Mouse (Mus musculus): ENCODE data around the gene Cdh16. TPM values are rescaled to one million over a fixed set of nuclear protein-coding genes. Genes with fewer than 3 reads are reported as not detected.
"Not testable (repeated sequence)": the region's sequence is repeated elsewhere in the genome, so short reads cannot be mapped to it uniquely, and the experiment has no call there.

The Cdh16 gene
- total RNA-seq, 2 experiments from 2014 or later: not detected

DNA sequence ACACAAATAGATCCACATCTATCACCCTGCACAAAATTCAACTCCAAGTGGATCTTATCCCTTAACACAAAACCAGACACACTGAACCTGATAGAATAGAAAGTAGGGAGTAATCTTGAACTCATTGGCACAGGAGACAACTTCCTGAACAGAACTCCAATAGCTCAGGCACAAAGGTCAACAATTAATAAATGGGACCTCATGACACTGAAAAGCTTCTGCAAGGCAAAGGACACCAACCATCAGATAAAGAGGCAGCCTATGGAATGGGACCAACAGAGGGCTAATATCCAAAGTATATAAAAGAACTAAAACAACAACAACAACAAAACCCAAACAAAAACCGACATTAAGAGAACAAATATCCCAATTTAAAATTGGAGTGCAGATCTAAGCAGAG, 39.7 kb downstream of the Cdh16 start:
- no peak for ATAC-seq (ENCODE audit: poor library complexity, severe bottlenecking)

DNA sequence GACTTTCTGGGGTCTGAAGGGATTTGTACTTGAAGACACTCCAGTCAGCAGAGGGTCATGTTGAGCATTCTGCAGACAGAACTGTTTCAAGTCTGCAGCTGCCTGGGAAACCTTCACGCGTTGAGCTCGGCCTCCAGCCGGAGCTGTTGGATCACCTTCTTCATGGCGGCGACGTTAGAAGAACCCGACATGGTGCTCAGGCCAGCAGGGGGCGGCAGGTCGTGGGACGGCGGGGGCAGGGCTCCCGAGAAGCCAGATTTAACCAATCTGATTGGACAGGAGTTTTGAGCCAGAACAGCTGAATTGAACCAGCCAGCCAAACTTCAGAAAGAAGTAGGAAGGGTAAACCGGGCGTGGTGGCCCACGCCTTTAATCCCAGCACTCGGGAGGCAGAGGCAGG, 46.6 kb downstream of the Cdh16 start:
- ATAC-seq (ENCODE audit: poor library complexity, severe bottlenecking): not testable (repeated sequence)

DNA sequence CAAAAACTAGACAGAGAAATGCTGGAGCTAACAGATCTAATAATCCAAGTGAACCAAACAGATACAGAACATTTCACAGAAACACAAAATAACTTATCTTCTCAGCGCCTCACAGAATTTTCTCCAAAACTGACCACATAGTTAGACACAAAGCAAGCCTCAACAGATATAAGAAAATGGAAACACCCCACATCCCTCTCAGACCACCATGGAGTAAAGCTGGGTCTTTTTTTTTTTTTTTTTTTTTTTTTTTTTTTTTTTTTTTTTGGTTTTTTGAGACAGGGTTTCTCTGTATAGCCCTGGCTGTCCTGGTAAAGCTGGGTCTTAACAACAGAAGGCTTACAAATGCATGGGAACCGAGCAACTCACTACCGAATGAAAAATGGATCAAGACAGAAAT, 47.4 kb downstream of the Cdh16 start:
- no peak for ATAC-seq (ENCODE audit: poor library complexity, severe bottlenecking)

DNA sequence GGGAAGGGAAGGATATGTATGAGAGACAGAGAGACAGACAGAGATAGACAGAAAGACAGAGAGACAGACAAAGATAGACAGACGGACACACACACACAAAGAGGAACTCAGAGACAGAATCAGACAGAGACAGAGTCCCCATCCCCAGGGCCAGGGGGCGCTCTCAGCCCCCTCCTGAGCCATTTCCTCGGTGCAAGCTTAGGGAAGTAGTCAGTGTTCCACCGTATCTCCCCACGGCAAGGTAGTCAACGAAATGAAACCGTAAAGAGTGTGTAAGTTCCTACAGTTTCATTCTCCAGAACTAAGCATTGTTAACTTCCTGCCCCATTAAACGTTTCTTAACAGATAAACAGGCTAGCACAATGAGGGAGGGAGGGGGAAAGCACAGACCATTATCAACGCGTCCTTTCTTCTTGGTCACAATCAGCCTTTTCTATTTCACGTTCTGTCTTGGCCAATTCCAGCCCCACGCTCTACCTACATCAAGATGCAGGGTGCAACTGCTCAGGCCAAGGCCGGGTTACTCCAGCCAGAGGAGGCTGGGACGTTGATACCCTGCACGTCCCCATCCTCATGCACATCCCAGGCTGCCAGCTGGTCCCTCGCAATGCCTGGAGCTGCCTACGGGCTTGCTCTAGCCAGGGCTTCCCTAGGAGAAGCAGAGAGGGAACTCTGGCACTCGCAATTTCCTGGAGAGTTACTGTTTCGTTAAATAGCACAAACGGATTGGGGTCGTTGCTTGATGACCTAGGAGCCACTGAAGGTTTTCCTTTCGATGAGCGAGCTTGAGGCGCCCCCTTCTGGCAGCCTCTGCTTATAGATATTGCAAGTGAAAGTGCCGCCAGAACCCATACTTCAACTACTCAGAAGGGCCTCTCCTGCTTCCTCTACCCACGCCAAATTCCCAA, 53.5 kb downstream of the Cdh16 start:
- peak; percentile 93 for ATAC-seq (ENCODE audit: poor library complexity, severe bottlenecking)

DNA sequence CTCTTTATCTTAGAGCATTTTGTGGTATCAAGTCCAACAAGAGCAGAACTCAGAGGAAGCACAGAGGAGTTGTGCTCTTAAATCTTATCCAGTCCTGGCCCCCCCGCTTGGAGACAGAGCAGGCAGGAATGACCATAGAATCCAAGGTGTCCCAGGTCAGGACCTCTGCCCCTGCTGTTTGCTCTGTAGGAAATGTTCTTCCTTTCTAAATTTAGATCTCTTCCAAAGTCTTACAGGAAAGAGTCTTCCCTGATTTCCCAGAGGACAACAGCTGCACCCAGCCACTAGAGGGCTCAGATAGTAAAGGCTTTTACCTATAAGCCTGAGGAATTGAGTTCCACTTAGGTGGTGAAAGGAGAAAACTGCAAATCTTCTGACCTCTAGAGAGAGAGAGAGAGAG, 54.6 kb downstream of the Cdh16 start:
- no peak for ATAC-seq (ENCODE audit: poor library complexity, severe bottlenecking)

DNA sequence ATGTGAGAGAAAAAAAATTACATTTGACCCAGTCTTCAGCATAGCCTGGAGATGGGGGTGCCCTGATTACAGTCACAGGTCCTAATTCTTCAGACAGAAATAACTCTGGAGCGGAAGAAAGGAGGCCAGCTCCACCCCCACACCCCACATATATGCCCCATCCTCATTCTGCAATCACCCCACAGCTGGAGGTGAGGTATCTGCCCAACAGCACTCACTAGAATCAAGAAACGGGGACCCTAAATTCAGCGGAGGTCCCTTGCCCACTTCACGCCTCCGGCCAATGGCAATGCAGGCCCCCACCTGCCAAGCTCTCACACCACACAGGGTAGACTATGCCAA, 58.8 kb downstream of the Cdh16 start:
- no peak for ATAC-seq (ENCODE audit: poor library complexity, severe bottlenecking)

DNA sequence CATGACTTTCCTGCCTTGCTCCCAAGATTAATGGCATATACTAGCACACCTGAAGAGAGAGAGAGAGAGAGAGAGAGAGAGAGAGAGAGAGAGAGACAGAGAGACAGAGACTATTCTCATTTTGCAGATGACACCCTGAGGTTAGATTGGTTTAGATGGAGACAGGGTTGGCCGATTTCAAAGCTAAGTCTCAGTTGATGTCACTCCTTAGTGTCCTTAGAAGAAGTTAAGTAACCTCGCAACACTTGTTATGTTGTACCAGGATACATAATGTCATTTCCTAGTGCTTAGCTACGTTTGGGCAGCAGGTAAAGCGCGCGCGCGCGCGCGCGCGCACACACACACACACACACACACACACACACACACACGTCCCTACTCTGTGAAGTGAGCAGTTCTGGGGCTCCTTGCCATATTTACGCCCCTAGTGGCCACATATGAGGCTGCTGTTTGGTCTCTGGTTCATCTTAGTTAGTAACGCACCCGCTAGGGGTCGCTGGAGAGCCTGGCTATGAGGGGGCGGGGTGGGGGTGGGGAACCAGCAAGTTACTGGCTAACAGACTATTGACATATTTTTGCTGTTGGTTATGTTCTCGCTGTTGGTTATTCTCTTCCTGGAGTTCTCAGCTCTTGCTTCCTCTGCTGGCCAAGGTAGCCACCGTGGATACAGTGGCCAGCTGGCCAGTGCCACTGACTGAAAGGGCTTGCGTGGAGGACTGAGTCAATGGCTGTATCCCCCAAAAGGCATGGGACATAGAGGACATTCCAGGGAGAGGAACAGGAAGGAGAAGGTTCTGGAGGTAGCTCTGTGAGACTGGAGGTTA, 59.4 kb downstream of the Cdh16 start:
- ATAC-seq (ENCODE audit: poor library complexity, severe bottlenecking): peak; percentile 100

DNA sequence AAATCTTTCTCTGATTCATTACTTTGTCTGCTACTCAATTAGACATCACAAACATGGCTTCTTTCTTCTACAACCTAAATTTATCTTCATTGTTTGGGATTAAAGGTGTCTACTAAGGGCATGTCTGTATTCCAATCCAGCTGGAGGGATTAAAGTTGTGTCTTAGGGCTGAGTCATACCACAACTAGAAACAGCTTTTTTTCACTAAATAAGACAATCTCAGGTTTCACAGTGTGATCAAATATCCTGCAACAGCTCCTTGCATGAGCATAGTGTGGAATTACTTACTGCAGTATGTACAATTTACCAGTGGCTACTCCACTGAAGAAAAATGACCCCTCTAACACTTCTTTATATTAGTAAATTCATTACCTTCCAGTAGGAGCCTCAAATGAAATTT, 63.5 kb downstream of the Cdh16 start:
- ATAC-seq (ENCODE audit: poor library complexity, severe bottlenecking): no peak

DNA sequence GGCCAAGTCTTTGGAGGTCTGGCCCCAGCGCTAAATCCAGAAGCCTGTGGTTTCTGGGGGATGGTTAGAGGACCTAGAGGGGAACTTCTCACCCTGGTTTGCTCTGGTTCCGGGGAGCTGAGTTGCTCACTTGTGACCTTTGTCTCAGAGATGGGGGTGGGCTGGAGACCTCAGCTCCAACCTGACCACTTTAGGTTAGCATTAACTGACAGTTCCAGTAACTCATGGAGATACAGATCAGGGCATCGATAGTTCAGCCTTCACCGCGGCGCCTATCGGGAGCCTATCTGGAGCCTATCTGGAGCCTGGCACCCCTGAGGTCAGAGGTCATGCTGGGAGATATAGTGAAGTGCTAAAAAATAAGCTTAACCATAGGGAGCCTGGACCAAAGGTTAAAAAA, 67.0 kb downstream of the Cdh16 start:
- no peak for ATAC-seq (ENCODE audit: poor library complexity, severe bottlenecking)

DNA sequence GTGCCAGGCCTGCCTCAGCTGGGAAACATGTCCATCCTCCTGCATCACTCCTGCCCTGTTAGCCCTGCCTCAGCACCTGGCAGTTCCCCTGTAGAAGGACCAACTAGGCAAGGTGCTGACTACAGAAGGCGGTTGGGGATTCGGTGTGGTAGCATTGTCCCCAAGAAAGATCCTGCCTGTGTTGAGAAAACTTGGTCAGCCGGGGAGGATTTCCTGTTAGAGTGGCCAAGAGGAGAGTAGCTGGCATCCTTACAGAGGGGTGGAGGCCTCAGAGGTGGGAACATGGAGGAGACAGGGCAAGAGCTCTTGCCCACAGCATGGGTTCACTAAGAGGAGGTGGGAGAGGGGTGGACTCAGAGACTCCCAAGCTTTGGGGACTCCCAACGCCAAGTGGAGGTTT, 69.0 kb downstream of the Cdh16 start:
- no peak for ATAC-seq (ENCODE audit: poor library complexity, severe bottlenecking)

Other genes starting within 250 kb of the Cdh16 start
- 0.59 and 1.1 TPM in 2 replicates for gene Cmtm4, start 228.6 kb downstream of the Cdh16 start, total RNA-seq (2015)
- 1.6 and 1.7 TPM in 2 replicates for gene Cmtm4, start 228.6 kb downstream of the Cdh16 start, total RNA-seq (2017)
- 15.0 and 18.4 TPM in 2 replicates for gene Dync1li2, start 181.3 kb downstream of the Cdh16 start, total RNA-seq (2015)
- gene Dync1li2, start 181.3 kb downstream of the Cdh16 start, total RNA-seq (2017): 43.3 and 58.0 TPM in 2 replicates
- not detected in 2 replicates for gene Terb1, start 114.5 kb downstream of the Cdh16 start, total RNA-seq (2015)
- not detected in 2 replicates for gene Terb1, start 114.5 kb downstream of the Cdh16 start, total RNA-seq (2017)
- 45.3 and 69.6 TPM in 2 replicates for gene Nae1, start 89.8 kb downstream of the Cdh16 start, total RNA-seq (2015)
- gene Nae1, start 89.8 kb downstream of the Cdh16 start, total RNA-seq (2017): 67.3 and 83.9 TPM in 2 replicates
- 0.27 TPM in 1 of 2 replicates, not detected in the other for gene Car7, start 89.7 kb downstream of the Cdh16 start, total RNA-seq (2015)
- 0.44 and 1.2 TPM in 2 replicates for gene Car7, start 89.7 kb downstream of the Cdh16 start, total RNA-seq (2017)
- 6.8 TPM in 2 replicates for gene Pdp2, start 32.9 kb downstream of the Cdh16 start, total RNA-seq (2015)
- gene Pdp2, start 32.9 kb downstream of the Cdh16 start, total RNA-seq (2017): 6.1 and 6.6 TPM in 2 replicates
- 0.52 and 2.0 TPM in 2 replicates for gene Rrad, start 6.9 kb upstream of the Cdh16 start, total RNA-seq (2015)
- gene Rrad, start 6.9 kb upstream of the Cdh16 start, total RNA-seq (2017): 0.73 and 1.5 TPM in 2 replicates
- gene Ciao2b, start 17.6 kb upstream of the Cdh16 start, total RNA-seq (2015): 18.9 and 25.7 TPM in 2 replicates
- 15.1 and 28.2 TPM in 2 replicates for gene Ciao2b, start 17.6 kb upstream of the Cdh16 start, total RNA-seq (2017)
- gene Ces2a, start 109.6 kb upstream of the Cdh16 start, total RNA-seq (2015): not detected in 2 replicates
- not detected in 2 replicates for gene Ces2a, start 109.6 kb upstream of the Cdh16 start, total RNA-seq (2017)
- not detected in 2 replicates for gene Ces2b, start 207.2 kb upstream of the Cdh16 start, total RNA-seq (2015)
- not detected in 2 replicates for gene Ces2b, start 207.2 kb upstream of the Cdh16 start, total RNA-seq (2017)
- not detected in 2 replicates for gene Ces2c, start 222.7 kb upstream of the Cdh16 start, total RNA-seq (2015)
- gene Ces2c, start 222.7 kb upstream of the Cdh16 start, total RNA-seq (2017): not detected in 2 replicates